Mouse (Mus musculus) thymus, postnatal 10 days (tissue): Measurements from ENCODE around the gene Ccdc162.
"Not testable (repeated sequence)": the region's sequence is repeated elsewhere in the genome, so short reads cannot be mapped to it uniquely, and the experiment has no call there.

Experiments
- DNase-seq, 2 experiments: peaks; one replicate each; pipeline ENCODE4 v3.0.0; 2021; ENCODE audit warnings: low spot score in 2 of 2

The Ccdc162 gene

GRCm38 (mm10) chr10:41697040-41697439, 19.4 kb downstream of the Ccdc162 start:
- no peak for DNase-seq

- DNase-seq = no peak
Observed at GRCm38 (mm10) chr10:41690978-41691377, 25.5 kb downstream of the Ccdc162 start.

GRCm38 (mm10) chr10:41689941-41690887, 26.2 kb downstream of the Ccdc162 start:
- DNase-seq = peak; percentile 64 to 87

- DNase-seq = peak in 1 of 2 experiments; percentile 25
Observed at GRCm38 (mm10) chr10:41684548-41684996, 31.9 kb downstream of the Ccdc162 start.

- DNase-seq = peak; percentile 83 to 91
Observed at GRCm38 (mm10) chr10:41682546-41683393, 33.7 kb downstream of the Ccdc162 start.

- DNase-seq = peak; percentile 61 to 76
Observed at GRCm38 (mm10) chr10:41678746-41679360, 37.6 kb downstream of the Ccdc162 start.

- no peak for DNase-seq
Observed at GRCm38 (mm10) chr10:41677396-41677795, 39.0 kb downstream of the Ccdc162 start.

GRCm38 (mm10) chr10:41676661-41677061, 39.8 kb downstream of the Ccdc162 start:
- DNase-seq = no peak

GRCm38 (mm10) chr10:41675842-41676571, 40.4 kb downstream of the Ccdc162 start:
- DNase-seq = no peak

GRCm38 (mm10) chr10:41675243-41675642, 41.2 kb downstream of the Ccdc162 start:
- DNase-seq = no peak

- no peak for DNase-seq
Observed at GRCm38 (mm10) chr10:41674362-41674761, 42.1 kb downstream of the Ccdc162 start.

GRCm38 (mm10) chr10:41670196-41670595, 46.2 kb downstream of the Ccdc162 start:
- no peak for DNase-seq

- no peak for DNase-seq
Observed at GRCm38 (mm10) chr10:41665498-41665897, 50.9 kb downstream of the Ccdc162 start.

- not testable (repeated sequence) for DNase-seq
Observed at GRCm38 (mm10) chr10:41659671-41660070, 56.8 kb downstream of the Ccdc162 start.

GRCm38 (mm10) chr10:41655684-41656083, 60.8 kb downstream of the Ccdc162 start:
- not testable (repeated sequence) for DNase-seq

- no peak for DNase-seq
Observed at GRCm38 (mm10) chr10:41652988-41653387, 63.4 kb downstream of the Ccdc162 start.

- DNase-seq = no peak
Observed at GRCm38 (mm10) chr10:41652094-41652775, 64.2 kb downstream of the Ccdc162 start.

GRCm38 (mm10) chr10:41651532-41651931, 64.9 kb downstream of the Ccdc162 start:
- DNase-seq = no peak

- no peak for DNase-seq
Observed at GRCm38 (mm10) chr10:41649186-41649585, 67.2 kb downstream of the Ccdc162 start.

- peak; percentile 49 to 59 for DNase-seq
Observed at GRCm38 (mm10) chr10:41638776-41639175, 77.7 kb downstream of the Ccdc162 start.
